Mouse (Mus musculus): Measurements from ENCODE around the gene Praf2. TPM values are rescaled to one million over a fixed set of nuclear protein-coding genes. Genes with fewer than 3 reads are reported as not detected.
"Not testable (repeated sequence)": the region's sequence is repeated elsewhere in the genome, so short reads cannot be mapped to it uniquely, and the experiment has no call there.

The Praf2 gene
- total RNA-seq, 2 experiments from 2014 or later, result 102 to 110 TPM

- intact Hi-C loops (cut with DNase I), result no loop called here
- DNase-seq (ENCODE audit: low spot score in 2 of 2), result no peak
Measured at GRCm38 (mm10) chrX:7728922-7729265, 655 bp downstream of the Praf2 start.

GRCm38 (mm10) chrX:7733571-7734156, 5.4 kb downstream of the Praf2 start:
- intact Hi-C loops (cut with DNase I), result no loop called here
- DNase-seq (ENCODE audit: low spot score in 2 of 2), result peak; percentile 47 to 62

- peak in 1 of 2 experiments; percentile 37 for DNase-seq (ENCODE audit: low spot score in 2 of 2)
- intact Hi-C loops (cut with DNase I), result loop anchor here (5.0 kb wide), 1 partner anchor 38 kb away; no protein-coding TSS in a partner anchor
Measured at GRCm38 (mm10) chrX:7739336-7740081, 11.3 kb downstream of the Praf2 start.

- DNase-seq (ENCODE audit: low spot score in 2 of 2), result no peak
- intact Hi-C loops (cut with DNase I), result no loop called here
Measured at GRCm38 (mm10) chrX:7740082-7740819, 12.0 kb downstream of the Praf2 start.

GRCm38 (mm10) chrX:7741103-7741502, 12.9 kb downstream of the Praf2 start:
- no peak for DNase-seq (ENCODE audit: low spot score in 2 of 2)
- intact Hi-C loops (cut with DNase I), result no loop called here

- no peak for DNase-seq (ENCODE audit: low spot score in 2 of 2)
- intact Hi-C loops (cut with DNase I), result no loop called here
Measured at GRCm38 (mm10) chrX:7743470-7743869, 15.2 kb downstream of the Praf2 start.

- intact Hi-C loops (cut with DNase I), result no loop called here
- DNase-seq (ENCODE audit: low spot score in 2 of 2), result no peak
Measured at GRCm38 (mm10) chrX:7744940-7745339, 16.7 kb downstream of the Praf2 start.

- intact Hi-C loops (cut with DNase I), result no loop called here
- no peak for DNase-seq (ENCODE audit: low spot score in 2 of 2)
Measured at GRCm38 (mm10) chrX:7745429-7745828, 17.2 kb downstream of the Praf2 start.

GRCm38 (mm10) chrX:7750432-7751116, 22.3 kb downstream of the Praf2 start, which contains the start of gene Ccdc120:
Gene Ccdc120, minus strand, starts transcription at chrX:7750905.
- intact Hi-C loops (cut with DNase I), result no loop called here
- peak; percentile 63 to 76 for DNase-seq (ENCODE audit: low spot score in 2 of 2)

- DNase-seq (ENCODE audit: low spot score in 2 of 2); intact Hi-C loops (cut with DNase I): not testable (repeated sequence)
Measured at GRCm38 (mm10) chrX:7753627-7754026, 25.4 kb downstream of the Praf2 start.

- intact Hi-C loops (cut with DNase I), result no loop called here
- peak; percentile 87 to 94 for DNase-seq (ENCODE audit: low spot score in 2 of 2)
Measured at GRCm38 (mm10) chrX:7762137-7762920, 34.1 kb downstream of the Praf2 start, which contains the start of gene Tfe3. Gene Tfe3, plus strand, starts transcription at chrX:7762560.

GRCm38 (mm10) chrX:7762921-7763197, 34.6 kb downstream of the Praf2 start:
- intact Hi-C loops (cut with DNase I), result no loop called here
- DNase-seq (ENCODE audit: low spot score in 2 of 2), result no peak

- intact Hi-C loops (cut with DNase I), result no loop called here
- DNase-seq (ENCODE audit: low spot score in 2 of 2), result peak; percentile 21 to 33
Measured at GRCm38 (mm10) chrX:7763631-7764393, 35.6 kb downstream of the Praf2 start.

- DNase-seq (ENCODE audit: low spot score in 2 of 2), result no peak
Measured at GRCm38 (mm10) chrX:7764657-7765280, 36.5 kb downstream of the Praf2 start.

GRCm38 (mm10) chrX:7765281-7765670, 37.0 kb downstream of the Praf2 start:
- no peak for DNase-seq (ENCODE audit: low spot score in 2 of 2)
- intact Hi-C loops (cut with DNase I), result no loop called here

More at GRCm38 (mm10) chrX:7764657-7765280, 36.5 kb downstream of the Praf2 start:
- intact Hi-C loops (cut with DNase I), result no loop called here

- DNase-seq (ENCODE audit: low spot score in 2 of 2), result peak in 1 of 2 experiments; percentile 24
- intact Hi-C loops (cut with DNase I), result no loop called here
Measured at GRCm38 (mm10) chrX:7765764-7766163, 37.5 kb downstream of the Praf2 start.

- no peak for DNase-seq (ENCODE audit: low spot score in 2 of 2)
- intact Hi-C loops (cut with DNase I), result no loop called here
Measured at GRCm38 (mm10) chrX:7769302-7770017, 41.2 kb downstream of the Praf2 start.
